Mouse (Mus musculus) MN1 (cell line): ENCODE results near the gene Lhpp.

Experiments
- DNase-seq: peaks from one replicate; pipeline ENCODE4 v3.0.0-alpha.2; 2016; ENCODE audit warnings: low spot score

Gene Lhpp

DNA sequence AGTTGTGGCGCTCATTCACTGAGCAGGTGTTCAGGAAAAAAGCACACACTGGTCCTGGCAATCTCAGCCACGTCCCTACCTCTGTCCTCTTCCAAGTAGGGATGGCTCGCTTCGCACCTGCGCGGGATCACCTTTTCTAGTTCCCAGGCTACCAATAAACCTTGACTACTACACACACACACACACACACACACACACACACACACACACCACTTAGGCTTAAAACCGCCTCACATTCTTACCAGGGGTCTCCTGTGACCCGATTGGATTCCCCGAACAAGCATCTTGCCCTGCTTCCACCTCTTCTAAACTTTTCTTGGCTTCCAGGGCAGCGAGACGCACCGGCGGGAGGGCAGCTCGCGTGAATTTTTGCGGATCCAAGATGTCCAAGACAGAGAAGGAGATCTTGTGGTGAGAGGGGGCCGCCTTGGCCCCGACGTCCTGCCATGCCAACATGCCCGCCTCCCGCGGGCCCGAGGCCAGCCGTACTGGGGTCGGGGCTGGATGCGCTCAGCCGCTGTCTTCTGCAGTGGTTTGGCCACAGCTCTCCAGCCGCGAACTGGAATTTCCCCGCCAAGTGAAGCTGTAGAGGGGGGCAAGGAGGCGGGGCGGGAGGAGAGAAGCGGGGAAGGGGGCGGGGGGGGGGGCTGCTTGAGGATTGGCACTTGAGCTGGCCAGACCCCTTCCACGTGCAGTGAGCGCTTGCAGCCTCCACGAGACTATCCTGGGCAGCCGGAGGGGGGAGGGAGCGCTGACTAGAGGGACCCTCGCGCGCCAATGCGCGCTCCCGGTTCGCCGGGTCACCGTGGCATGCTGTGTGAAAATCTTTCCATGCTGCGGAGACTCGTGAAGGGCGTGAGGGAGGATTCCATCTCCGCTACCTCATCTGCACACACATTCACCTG lies 11.1 kb upstream of the Lhpp start, which contains the start of gene Nkx1-2:
Nkx1-2 (minus strand) TSS at position 567 of the 905 bp plus-strand sequence.
- no peak for DNase-seq

DNA sequence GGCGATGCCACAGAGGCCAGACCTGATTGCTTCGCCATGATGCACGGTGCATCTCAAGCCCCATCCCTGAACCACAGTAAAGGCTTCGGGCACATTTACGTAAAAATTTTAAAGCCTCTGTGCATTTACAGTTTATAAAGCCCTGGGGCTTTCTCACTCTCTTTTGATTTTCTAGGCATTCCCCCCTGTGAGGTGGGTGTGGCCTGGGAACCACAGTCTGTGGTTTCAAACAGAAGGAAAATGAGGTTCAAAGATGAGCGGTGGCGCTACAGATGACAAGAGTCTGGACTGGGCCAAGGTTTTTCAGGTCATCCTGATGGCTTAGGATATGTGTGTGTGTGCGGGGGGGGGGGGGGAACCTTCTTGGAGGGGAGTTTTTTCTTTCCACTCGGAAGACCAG lies 10.4 kb upstream of the Lhpp start:
- no peak for DNase-seq

DNA sequence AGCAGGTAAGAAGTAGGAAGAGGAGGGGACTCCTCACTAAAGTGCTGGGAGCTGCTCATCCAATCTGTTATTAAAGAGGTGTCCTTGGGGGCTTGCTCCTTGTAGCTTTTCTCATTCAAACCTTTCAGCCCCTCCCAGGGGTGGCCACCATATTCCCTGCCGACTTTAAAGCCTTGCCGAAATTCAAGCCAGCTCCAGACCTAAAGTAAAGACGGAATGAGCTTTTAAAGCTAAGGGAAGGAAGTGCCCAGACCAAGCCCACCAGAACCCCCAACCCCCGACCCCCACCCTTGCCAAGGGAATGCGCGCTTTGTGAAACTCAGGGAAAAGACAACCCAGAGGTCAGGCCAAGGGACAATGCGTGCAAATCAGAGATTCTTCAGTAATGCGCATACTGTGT lies 9.5 kb upstream of the Lhpp start:
- DNase-seq, result no peak

DNA sequence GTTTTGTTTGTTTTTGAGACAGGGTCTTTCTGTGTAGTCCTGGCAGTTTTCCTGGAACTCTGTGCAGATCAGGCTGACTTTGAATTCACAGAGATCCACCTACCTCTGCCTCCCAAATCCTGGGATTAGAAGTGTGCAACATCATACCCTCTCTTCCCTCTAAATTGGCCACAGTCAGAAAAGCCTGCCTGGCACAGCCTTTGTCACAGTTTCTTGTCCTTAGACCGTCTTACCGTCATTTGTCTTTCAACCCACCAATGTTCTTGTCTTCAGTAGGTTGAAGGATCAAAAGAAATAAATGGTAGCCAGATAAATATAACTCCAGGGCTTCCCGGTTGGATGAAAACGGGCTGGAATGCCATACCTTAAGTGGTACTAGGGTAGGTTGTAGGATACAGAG lies 5.7 kb upstream of the Lhpp start:
- no peak for DNase-seq

DNA sequence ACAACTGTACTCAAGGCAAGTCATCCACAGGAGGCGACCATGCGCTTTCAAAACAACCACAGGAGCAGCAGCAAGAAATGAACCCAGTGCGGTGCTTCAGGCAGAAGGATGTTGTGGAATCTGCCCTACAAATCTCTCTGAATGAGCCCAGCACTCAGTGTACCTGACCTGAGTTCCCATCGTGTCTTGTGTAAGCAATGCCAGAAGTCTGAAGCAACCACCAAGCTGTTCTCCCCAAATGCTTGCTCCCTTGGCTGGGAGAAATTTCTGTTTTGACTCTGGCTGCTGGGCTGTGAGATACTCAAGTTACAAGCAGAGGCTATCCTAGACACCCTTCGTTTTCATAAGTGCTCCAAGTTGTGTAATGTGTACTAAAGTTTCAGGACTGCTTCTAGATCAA lies 4.7 kb upstream of the Lhpp start:
- DNase-seq, result no peak

DNA sequence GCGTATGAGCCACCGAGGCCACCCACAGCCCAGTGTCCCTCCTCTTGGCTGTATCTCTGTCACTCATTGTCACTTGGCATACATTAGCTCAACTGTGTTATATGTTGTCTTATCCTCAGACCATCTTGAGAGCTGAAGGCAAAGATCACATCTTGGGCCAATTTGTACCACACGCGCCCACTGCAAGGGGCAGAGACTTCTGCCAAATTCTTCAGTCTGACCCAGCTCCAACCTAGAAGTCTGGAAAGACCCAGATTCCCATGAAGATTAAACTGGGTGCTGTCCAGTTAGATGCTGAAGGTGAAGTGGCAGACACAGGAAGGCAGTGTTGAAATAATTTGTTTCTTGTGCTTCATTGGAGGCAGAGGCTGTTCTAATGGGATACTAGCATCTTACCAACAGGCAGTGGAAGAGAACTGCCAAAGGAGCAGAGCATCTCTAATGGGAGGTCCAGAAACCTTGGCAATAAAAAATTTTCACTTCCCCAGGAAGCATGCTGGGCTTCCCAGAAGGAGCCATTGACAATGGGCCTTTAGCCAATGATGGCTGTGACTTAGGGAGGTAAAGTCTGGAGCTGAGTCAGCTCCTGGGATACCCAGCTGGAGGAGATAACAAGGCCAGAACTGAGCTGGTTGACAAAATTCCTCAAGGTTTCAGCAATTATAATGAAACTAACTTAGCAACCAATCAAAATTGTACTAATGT lies 2.0 kb upstream of the Lhpp start:
- DNase-seq, result no peak

DNA sequence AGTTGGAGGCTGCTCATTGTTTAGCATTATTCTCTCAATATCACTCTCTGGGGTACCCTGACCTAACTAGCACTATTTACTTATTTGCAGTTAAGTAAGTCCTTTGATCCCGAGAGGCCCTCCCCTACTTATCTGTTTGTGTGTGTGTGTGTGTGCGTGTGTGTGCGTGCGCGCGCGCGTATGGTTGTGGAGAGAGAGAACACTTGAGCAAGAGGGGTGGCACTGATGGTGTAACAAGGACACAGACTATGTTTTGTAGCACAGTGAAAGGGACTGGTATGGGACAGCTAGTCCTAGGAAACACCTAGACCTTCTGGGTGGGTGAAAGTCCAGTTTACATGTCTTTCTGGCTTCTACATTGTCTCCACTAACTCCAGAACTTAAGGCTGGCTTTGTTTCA lies 1.1 kb downstream of the Lhpp start:
- DNase-seq, result no peak

DNA sequence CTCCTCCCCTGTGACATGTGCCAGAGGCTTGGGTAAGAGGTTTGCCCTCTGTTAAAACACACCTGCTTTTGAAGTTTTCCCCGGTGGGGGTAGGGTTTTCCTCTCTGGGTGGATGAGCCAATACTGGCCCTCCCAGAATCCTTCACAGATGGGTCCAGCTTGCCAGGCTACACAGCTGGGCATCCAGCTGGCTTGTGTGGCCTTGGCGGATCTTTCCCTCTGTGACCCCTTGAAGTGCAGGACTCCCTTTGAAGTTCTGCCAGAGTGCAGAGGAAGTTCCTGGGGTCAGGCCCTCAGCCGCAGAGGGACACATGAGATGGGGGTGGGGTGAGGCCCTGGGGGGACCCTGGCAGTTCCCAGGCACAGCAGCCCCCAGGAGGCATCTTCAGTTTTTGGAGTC lies 4.9 kb downstream of the Lhpp start:
- no peak for DNase-seq

DNA sequence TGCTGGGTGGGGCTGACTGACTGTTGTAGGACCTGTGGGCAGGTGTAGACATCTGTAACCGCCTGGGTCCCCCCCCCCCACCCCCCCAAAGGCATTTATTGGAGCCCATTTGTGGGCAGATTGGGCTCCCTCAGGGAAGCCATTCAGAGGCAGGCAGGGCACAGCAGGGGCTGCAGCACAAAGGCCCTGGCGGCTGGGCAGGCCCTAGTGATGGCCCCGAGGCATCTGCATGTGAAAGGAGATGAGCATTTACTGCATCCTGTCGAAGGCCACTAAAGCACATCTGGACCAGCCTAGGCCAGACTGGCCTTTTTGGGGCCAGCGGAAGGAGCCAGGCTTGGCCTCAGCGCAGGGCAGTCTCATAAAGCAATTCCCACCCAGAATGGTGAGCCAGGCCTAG lies 6.0 kb downstream of the Lhpp start:
- no peak for DNase-seq

DNA sequence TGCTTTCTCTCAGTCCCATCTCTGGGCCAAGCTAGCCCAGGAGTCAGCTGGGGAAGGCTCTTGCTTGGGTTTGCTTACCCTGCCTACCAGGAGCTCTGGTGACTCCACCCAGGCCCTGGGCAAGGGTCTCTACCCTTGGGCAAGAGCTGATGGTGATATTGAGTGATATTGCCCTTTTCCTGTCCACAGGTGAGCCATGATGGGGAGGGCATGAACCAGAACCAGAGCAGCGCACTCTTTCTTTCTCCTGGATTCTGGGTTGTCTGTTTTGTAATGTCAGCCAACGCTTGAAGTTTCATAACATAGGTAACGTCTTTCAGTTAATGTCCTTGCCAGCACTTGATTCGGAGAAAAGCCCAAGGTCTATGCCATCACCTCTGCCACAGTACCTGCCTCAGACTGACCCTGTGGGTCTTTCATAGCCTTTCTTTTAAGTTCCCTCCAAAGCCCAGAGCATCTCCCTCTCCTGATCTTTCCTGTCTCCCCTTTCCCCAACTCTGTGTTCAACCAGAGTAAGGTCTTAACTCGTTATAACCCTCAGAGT lies 6.7 kb downstream of the Lhpp start:
- no peak for DNase-seq

DNA sequence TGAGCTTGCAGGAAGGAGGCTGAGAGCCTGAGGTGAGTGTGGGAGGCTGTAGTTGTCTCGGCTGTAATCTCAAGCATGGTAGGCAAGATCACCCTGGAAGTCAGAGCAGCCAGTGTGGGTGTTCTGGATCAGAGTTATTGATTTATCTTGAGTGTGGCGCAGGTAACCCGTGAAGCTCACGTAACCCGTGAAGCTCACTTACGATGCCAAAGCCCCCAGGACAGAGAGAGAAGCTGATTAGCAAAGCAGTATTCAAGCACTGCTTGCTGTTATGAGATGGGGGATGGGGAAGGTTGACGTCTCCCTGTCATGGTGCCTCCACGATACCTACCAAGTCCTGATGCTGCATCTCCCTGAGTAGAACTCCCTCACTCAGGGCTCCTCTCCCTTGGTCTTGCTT lies 9.1 kb downstream of the Lhpp start:
- DNase-seq, result no peak

DNA sequence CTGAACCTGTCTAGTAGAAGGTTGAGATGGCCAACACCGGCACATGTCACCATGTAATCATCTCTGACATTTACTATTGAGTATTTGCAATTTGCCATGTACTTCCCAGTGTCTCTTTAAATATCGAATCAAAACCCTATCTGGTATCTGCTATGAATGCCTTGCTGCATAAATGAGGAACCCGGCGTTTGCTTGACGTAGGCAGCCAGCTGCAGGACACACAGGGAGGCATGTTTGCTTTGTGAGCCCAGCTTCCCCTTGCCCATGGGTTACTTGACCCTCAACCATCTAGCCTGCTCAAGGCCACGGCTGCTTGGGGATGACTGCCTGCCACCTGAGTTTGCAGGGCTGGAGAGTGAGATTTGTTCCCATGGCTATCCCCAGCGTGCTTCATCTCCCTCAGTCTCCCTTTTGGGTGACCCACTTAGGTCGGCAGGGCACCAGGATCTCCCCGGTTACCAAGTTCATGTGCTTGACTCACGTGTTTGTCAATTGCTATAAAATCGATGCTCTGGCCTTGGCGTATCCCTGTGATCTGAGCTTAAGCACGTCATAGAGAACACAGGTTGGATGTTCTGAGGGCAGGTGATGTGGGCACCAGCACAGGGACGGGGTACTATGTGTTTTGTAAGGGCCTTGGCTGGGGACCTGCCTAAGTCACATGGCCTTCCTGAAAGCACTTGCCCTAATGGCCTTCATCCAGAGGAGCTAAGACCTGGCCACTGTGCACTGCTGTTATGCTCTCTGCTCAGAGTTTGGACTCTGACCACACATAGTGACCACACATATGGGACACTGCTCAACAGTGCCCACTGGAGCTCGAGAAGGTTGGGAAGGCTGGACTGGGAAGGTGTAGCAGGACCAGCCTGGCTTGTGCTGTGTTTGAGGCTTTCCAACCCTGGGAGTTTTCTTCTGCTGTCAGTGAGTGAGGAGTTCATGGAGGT lies 9.8 kb downstream of the Lhpp start:
- DNase-seq, result no peak

DNA sequence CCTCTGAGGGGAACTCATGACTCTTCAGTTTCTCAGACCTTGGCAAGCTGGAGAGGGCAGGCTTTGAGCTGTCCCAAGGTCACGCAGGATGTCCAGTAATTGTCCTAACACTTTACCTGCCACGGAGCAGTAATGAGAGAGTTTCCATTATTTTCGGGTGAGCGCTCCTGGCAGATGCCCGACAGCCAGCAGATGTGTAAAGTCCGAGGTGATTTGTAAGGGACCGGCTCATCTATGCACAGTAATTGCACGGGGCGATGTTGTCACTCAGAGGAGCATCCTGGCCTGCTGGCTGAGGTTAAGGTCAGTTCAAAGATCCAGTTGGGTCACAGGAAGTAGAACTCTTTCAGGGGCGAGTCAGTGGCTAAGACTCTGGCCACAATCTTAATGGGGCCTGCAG lies 13.7 kb downstream of the Lhpp start:
- DNase-seq, result no peak

DNA sequence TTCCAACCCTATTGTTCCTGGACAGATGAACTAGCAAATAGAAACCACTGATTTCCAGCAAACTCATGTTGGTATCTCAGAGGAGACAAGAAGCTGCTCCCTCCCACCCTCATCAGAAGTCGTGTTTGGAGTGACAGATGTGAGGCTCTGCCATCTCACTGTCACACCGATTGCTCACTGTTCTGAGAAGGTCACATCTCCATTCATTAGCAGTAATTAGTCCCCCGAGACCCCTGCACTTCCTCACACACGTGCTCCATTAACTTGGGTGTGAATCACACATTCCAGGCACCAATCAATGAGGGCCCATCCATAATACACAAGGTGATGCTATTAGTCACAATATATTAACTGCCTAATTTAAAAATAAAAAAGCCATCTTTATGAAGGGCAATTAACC lies 15.7 kb downstream of the Lhpp start:
- DNase-seq, result no peak

DNA sequence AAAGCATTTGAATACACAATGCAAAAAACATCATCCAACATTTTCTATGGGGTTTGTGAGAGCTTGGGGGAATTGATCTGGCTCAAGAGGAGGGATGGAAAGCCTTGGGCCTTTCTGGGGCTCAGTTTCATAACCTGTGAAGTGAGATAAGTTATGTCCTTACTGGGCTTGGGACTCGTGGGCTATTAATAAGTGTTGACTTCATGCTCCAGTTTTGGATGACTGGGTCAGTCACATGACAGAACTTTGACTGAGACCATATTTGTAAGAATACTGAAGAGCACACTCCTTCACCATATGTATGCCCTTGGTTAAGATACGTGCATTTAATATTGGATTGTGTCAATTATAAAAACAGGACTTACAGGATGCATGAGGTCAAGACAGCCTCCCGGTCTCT lies 17.0 kb downstream of the Lhpp start:
- no peak for DNase-seq

DNA sequence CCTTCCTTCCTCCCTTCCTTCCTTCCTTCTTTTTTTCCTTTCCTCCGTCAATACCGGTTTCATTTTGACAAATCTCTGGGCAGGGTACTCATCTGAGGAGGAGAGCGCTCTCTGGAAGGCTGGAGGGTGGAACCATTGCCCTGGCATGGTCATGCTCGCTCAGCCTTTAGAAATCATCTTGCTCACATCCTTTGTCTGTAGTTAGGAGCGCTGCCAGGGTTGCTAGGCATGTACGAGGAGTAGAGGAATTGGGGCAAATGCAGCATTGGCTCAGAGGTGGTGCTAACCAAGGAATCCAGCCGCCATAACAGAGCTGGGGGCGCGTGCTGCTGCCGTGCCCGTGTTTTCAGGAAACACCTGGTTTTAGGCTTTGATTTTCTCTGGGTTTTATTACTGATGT lies 20.9 kb downstream of the Lhpp start:
- DNase-seq, result no peak

DNA sequence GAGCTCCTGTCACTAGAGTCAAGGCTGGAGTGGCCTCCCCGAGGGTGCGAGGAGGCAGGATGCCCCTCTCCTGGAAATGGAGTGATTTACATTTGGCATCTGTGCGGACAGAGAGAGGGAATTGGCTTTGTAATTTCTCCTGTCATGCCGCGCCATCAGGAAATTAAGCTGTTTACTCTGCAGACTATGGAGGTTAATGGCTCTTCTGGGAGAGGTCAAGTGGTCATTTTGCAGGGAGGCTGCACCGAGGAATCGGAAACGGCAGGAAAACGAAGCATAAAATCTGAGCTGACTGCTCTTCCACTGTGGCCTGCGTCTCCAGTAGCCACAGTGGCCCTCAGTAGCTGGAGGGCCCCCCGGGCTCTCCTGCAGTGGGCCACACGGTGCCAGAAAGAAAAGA lies 26.9 kb downstream of the Lhpp start:
- peak; percentile 26 for DNase-seq

DNA sequence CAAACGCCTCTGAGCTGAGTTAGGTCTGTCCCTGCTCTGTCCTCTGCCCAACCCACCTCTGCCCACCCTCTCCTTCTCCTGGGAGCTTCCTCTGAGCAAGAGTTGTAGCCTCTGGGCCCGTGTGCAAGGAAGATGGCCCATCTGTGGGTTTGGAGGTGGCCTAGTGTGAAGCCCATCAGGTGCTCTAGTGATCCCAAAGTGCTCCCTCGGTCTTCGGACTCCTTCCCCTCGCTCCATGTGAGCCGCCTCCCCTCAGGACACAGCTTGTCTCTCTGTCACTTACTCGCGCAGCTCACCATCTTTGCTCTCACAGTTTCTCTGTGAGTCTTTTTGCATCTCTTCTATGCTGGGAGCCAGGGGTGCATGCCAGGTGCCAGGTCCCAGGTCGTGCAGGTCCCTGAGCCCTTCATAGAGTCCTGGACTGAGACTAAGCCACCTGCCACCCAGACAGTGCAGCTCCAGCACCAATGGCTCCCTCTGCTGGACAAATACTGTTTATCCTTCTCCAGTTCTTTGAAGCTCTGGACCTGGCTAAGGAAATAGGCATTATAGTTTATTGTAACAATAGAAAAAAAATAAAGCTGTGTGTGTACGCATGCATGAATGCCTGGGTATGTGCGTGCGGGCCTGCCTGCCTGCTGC lies 28.1 kb downstream of the Lhpp start:
- DNase-seq, result peak; percentile 66

DNA sequence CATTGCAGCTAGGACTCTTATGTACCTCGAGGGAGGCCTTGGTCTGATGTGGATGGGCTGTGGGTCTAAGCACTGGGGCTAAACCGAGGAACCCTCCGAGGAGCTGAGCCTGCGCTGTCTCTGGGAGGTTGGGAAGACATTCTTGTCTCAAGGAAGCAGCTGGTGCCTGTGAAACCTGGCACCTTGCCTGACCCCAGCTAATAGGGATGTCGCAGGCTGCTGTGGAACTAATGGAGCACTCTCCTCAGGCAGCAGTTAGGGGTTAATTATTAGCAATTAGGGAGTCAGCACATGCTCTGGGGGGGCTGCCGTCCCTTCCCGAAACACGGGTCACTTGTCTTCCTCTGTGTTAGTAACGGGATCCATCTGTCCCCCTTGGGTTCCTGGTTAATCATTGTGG lies 30.5 kb downstream of the Lhpp start:
- peak; percentile 57 for DNase-seq

DNA sequence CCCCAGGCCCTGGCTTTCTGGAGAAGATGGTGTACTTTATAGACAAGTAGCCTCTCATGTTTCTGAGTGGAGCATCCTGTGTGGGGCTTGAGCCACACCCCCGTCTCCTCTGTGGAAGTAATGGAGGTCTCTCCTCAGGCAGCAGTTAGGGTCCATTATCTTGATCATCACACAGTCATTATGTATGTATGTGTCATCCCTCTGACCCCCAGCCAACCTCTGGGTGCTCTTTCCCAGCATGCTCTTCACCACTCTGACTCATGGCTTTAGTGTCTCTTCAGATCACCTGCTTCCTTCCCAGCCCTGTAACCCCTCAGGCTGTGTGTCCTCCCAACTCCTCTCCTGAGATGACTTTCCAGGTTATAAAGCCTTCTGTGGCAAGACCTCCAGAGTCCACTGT lies 31.2 kb downstream of the Lhpp start:
- peak; percentile 27 for DNase-seq

DNA sequence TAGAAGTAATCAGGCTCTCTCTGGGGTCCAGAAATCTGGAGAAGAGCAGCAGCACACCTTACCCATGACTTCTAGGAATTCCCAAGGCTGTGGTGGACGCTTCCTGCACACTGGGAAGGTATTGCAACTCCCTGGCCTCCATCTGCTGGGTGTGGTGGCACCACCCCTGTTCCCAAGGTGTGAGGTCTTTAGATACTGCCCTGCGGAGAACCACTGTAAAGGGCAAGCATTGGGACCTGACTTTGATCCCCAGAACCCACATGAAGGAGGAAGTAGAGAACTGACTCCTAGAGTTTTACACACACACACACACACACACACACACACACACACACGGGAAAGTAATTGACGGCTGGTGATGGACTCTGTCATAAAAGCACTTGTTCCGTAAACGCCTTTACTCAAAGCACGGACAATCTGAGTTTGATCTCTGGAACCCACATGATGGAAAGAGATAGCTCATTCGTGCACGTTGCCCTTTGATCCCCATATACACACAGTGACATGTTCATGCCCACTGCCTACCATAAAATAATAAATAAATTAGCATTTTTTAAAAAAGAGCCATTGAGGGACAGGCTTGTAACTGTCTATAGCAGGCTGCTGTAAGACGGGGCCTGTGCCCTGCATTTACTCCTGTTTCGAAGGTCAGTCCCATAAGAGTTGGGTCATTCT lies 34.3 kb downstream of the Lhpp start:
- DNase-seq, result no peak
